Comparison of ENCODE assay signal across 14 mouse cellular contexts in the genomic region with DNA sequence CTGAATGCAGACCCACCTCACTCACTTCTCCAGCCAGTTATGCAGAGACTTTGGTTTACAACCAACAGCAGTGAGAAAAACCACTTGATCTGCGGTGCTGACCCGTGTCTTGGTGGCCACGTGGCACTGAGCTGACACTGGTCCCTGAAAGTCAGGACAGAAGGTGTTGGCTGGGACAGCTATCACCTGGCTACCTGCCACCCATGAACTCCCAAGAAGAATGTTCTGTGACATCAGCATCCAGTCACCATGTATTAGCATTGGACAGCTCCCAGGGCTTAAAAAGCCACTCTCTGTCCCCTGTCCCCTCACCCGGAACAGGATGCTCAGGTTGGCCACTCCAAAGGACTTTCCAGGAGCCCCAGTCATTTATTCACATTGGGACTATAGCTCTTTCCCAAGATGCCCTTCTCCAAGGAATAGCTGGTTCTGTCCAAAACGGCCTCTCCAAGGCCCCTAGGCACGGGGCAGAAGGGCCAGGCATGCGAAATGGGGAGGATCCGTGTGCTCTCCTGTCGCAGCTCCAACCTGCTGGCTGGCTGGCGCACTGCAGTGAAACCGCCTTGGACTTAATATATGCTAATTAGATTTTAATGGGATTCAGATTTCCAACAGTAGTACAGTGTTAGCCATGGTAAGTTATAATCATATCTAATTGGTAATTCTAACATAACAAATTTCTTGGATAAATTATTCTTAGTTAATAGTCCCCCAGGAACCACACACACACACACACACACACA. TPM values are rescaled to one million over a fixed set of nuclear protein-coding genes. Genes with fewer than 3 reads are reported as not detected.
DNase-seq lines count a peak whose midpoint lies in the region; ATAC-seq and TF ChIP-seq lines count a peak whose summit lies in the region.
"Had no signal": no experiment of that assay in that cellular context is flagged by ENCODE, and none has a peak within 500 bp of the region (broad histone marks: within the 10 kb centered on the region; RNA-seq: fewer than 3 reads in every experiment).

No protein-coding gene starts in this region.

- no peaks in the 10 kb centered on the region for H3K9me3 ChIP-seq in kidney, postnatal 0 days (replicated peaks; ENCODE audit: low read length)
- H3K9me3 ChIP-seq in forebrain, embryonic 14.5 days (replicated peaks; ENCODE audit: control insufficient read depth, low read length) = no peaks in the 10 kb centered on the region
- H3K9me3 ChIP-seq in midbrain, embryonic 12.5 days = no peaks in the 10 kb centered on the region
- H3K9me3 ChIP-seq: embryonic facial prominence, embryonic 12.5 days had no signal

- no peak for ATAC-seq in kidney, postnatal 0 days (replicated peaks; ENCODE audit: low FRiP score, low read depth)
- peak; percentile 91 for ATAC-seq in forebrain, embryonic 14.5 days
- peak; percentile 80 for ATAC-seq in midbrain, embryonic 12.5 days (ENCODE audit: low FRiP score, low read depth)
- no peak for ATAC-seq in frontal cortex, adult (ENCODE audit: low TSS enrichment)

- H3K4me1 ChIP-seq in kidney, postnatal 0 days (replicated peaks; ENCODE audit: insufficient read depth, low read length) = no peaks in the 10 kb centered on the region
- H3K4me1 ChIP-seq in kidney, adult 2 months (ENCODE audit: control insufficient read depth, insufficient read depth, low read length) = no peaks in the 10 kb centered on the region
- peaks cover 7% of the 10 kb centered on the region; the same call in 1 of the 2 replicates for H3K4me1 ChIP-seq in forebrain, embryonic 14.5 days (ENCODE audit: control insufficient read depth, insufficient read depth, low read length)
- peaks cover 11% of the 10 kb centered on the region for H3K4me1 ChIP-seq in midbrain, embryonic 12.5 days
- H3K4me1 ChIP-seq: embryonic facial prominence, embryonic 12.5 days had no signal

- H3K9ac ChIP-seq in kidney, postnatal 0 days (ENCODE audit: low read depth, low read length) = no peak overlapping the region
- H3K9ac ChIP-seq in forebrain, embryonic 14.5 days (ENCODE audit: low read length) = no peak overlapping the region
- H3K9ac ChIP-seq in midbrain, embryonic 12.5 days (replicated peaks) = no peak overlapping the region
- H3K9ac ChIP-seq: embryonic facial prominence, embryonic 12.5 days; liver, embryonic 14.5 days had no signal

- TF ChIP-seq CTCF in kidney, postnatal 0 days (IDR thresholded peaks at IDR 0.05; ENCODE audit: low read depth) = 0 out of 2 replicates have a peak, but pooled peaks have one; percentile 24
- TF ChIP-seq CTCF in kidney, adult 2 months (conservative IDR thresholded peaks at IDR 0.05; ENCODE audit: insufficient read depth, insufficient read length, low read depth, low read length) = no peak

- no peak overlapping the region for H3K4me2 ChIP-seq in kidney, postnatal 0 days (ENCODE audit: low read length)
- H3K4me2 ChIP-seq in forebrain, embryonic 14.5 days (ENCODE audit: low read length) = no peak overlapping the region
- H3K4me2 ChIP-seq in midbrain, embryonic 12.5 days (replicated peaks) = no peak overlapping the region
- H3K4me2 ChIP-seq: embryonic facial prominence, embryonic 12.5 days had no signal

- no peaks in the 10 kb centered on the region for H3K27me3 ChIP-seq in kidney, postnatal 0 days (ENCODE audit: insufficient read depth, low read length)
- no peaks in the 10 kb centered on the region for H3K27me3 ChIP-seq in kidney, adult 2 months (replicated peaks; ENCODE audit: control insufficient read depth, insufficient read depth, low read length)
- no peaks in the 10 kb centered on the region for H3K27me3 ChIP-seq in forebrain, embryonic 14.5 days (replicated peaks; ENCODE audit: control insufficient read depth, insufficient read depth, low read length)
- peaks cover 26% of the 10 kb centered on the region; the same call in 1 of the 2 replicates for H3K27me3 ChIP-seq in midbrain, embryonic 12.5 days

- no peaks in the 10 kb centered on the region for H3K36me3 ChIP-seq in kidney, postnatal 0 days (ENCODE audit: insufficient read depth, low read length)
- no peaks in the 10 kb centered on the region for H3K36me3 ChIP-seq in kidney, adult 2 months (ENCODE audit: control insufficient read depth, insufficient read depth, low read length)
- H3K36me3 ChIP-seq in forebrain, embryonic 14.5 days (ENCODE audit: control insufficient read depth, insufficient read depth, low read length) = no peaks in the 10 kb centered on the region
- H3K36me3 ChIP-seq in midbrain, embryonic 12.5 days = no peaks in the 10 kb centered on the region
- H3K36me3 ChIP-seq: embryonic facial prominence, embryonic 12.5 days had no signal

- no peak overlapping the region for H3K4me3 ChIP-seq in kidney, postnatal 0 days (replicated peaks; ENCODE audit: low read depth, low read length)
- H3K4me3 ChIP-seq in kidney, adult 2 months (ENCODE audit: insufficient read depth, low read depth, low read length) = no peak overlapping the region
- no peak overlapping the region for H3K4me3 ChIP-seq in forebrain, embryonic 14.5 days (ENCODE audit: low read depth, low read length)
- no peak overlapping the region for H3K4me3 ChIP-seq in midbrain, embryonic 12.5 days
- H3K4me3 ChIP-seq: embryonic facial prominence, embryonic 12.5 days had no signal

- 60% methylated on average over 11 of the region's 11 CpGs for WGBS in kidney, postnatal 0 days
- WGBS in kidney, adult 2 months = 58% methylated on average over 11 of the region's 11 CpGs
- WGBS in forebrain, embryonic 14.5 days = 42% methylated on average over 11 of the region's 11 CpGs
- WGBS in midbrain, embryonic 12.5 days = 68% methylated on average over 11 of the region's 11 CpGs

- TF ChIP-seq POLR2A in kidney, adult 2 months (IDR thresholded peaks at IDR 0.05; ENCODE audit: low read depth, low read length) = no peak

- no peak for DNase-seq in kidney, postnatal 0 days (ENCODE audit: low spot score)
- DNase-seq in kidney, adult 2 months = no peak
- DNase-seq in R1 (ENCODE audit: low read depth, low spot score) = peak; percentile 26
- peak; percentile 84 for DNase-seq in forebrain, embryonic 14.5 days (ENCODE audit: low spot score)
- no peak for DNase-seq in heart, adult 11 months
- no peak for DNase-seq in spleen, postnatal 14 days (ENCODE audit: low spot score in 2 of 2)
- DNase-seq: adrenal gland, postnatal 10 days; cerebellum, adult 11-12 months; kidney, postnatal 25 days had no signal

- no peak overlapping the region for H3K27ac ChIP-seq in kidney, postnatal 0 days
- no peak overlapping the region for H3K27ac ChIP-seq in kidney, adult 2 months (ENCODE audit: insufficient read depth, low read depth, low read length)
- no peak overlapping the region for H3K27ac ChIP-seq in forebrain, embryonic 14.5 days (ENCODE audit: low read depth, low read length)
- peak overlapping the region; percentile 15; the same call in 1 of the 2 replicates for H3K27ac ChIP-seq in midbrain, embryonic 12.5 days (replicated peaks)
- H3K27ac ChIP-seq: embryonic facial prominence, embryonic 12.5 days; liver, embryonic 14.5 days; macrophage had no signal

RNA-seq across cellular contexts. Expression of a gene that starts 43.1 kb away (rescaled TPM):
- 8.9 and 9.3 TPM in 2 replicates for polyA plus RNA-seq in kidney, postnatal 0 days (2015; fragmentation: Nextera tagmentation; extraction: Ambion mirVana)
- polyA plus RNA-seq in kidney, adult 2 months (2012; rRNA removed) = 39.9 and 46.7 TPM in 2 replicates
- 0.22 and 0.40 TPM in 2 replicates for polyA plus RNA-seq in forebrain, embryonic 14.5 days (2014; fragmentation: Nextera tagmentation; extraction: Ambion mirVana)
- polyA plus RNA-seq in midbrain, embryonic 12.5 days (2016; fragmentation: Nextera tagmentation; extraction: Ambion mirVana) = 0.28 and 0.41 TPM in 2 replicates
- polyA plus RNA-seq: macrophage had no signal

Comparison
In these comparisons a context has a peak if more than half of its experiments do, and no peak if none do; other contexts are left out.
1. ATAC-seq: peak in forebrain, embryonic 14.5 days (single experiment) and midbrain, embryonic 12.5 days (single experiment); none in kidney, postnatal 0 days (single experiment) and frontal cortex, adult (single experiment).
2. DNase-seq: peak in R1 (single experiment) and forebrain, embryonic 14.5 days (single experiment); none in kidney, postnatal 0 days (single experiment), kidney, adult 2 months (single experiment), heart, adult 11 months (single experiment) and spleen, postnatal 14 days (0 of 2).